Mouse (Mus musculus) midbrain, embryonic 13.5 days (tissue): Measurements from ENCODE around the gene Cntnap2. TPM values are rescaled to one million over a fixed set of nuclear protein-coding genes. Genes with fewer than 3 reads are reported as not detected.
A peak's percentile ranks its signal among the peaks of the same experiment; 100 is the strongest.

ENCODE experiments used
- ATAC-seq: fragments of 200-750 bp; cut with Nextera tagmentation; 2 replicates; pipeline ENCODE4 v1.8.0; 2017; ENCODE audit warnings: mild to moderate bottlenecking, moderate TSS enrichment, moderate library complexity
- H3K27ac ChIP-seq: fragments of 300-500 bp; sonication (generic); 2 replicates; pipeline ENCODE4 v1.5.1; 2015; ENCODE audit warnings: inconsistent platforms, mild to moderate bottlenecking, moderate library complexity
- H3K27me3 ChIP-seq: fragments of 300-500 bp; sonication (generic); 2 replicates; pipeline ENCODE4 v1.6.1; 2015; ENCODE audit warnings: mild to moderate bottlenecking, inconsistent platforms
- H3K36me3 ChIP-seq: fragments of 300-500 bp; sonication (generic); 2 replicates; pipeline ENCODE4 v1.6.1; 2015; ENCODE audit warnings: mild to moderate bottlenecking, inconsistent platforms
- H3K4me1 ChIP-seq: fragments of 300-500 bp; sonication (generic); replicated peaks from 2 replicates; pipeline ENCODE4 v1.6.1; 2015; ENCODE audit warnings: inconsistent platforms
- H3K4me2 ChIP-seq: fragments of 300-500 bp; sonication (generic); replicated peaks from 2 replicates; pipeline ENCODE4 v1.6.1; 2015; ENCODE audit warnings: moderate library complexity, mild to moderate bottlenecking, inconsistent platforms
- H3K4me3 ChIP-seq: fragments of 300-500 bp; sonication (generic); replicated peaks from 2 replicates; pipeline ENCODE4 v1.5.1; 2015; ENCODE audit warnings: mild to moderate bottlenecking, inconsistent platforms
- H3K9ac ChIP-seq: fragments of 300-500 bp; sonication (generic); replicated peaks from 2 replicates; pipeline ENCODE4 v1.6.1; 2015; ENCODE audit warnings: mild to moderate bottlenecking, inconsistent platforms
- H3K9me3 ChIP-seq: fragments of 300-500 bp; sonication (generic); 2 replicates; pipeline ENCODE4 v1.6.1; 2016; ENCODE audit warnings: mild to moderate bottlenecking, inconsistent platforms
- WGBS: fragments of 180-500 bp; shearing (Covaris S2); methylation state at CpG from one replicate; pipeline ENCODE4 v1.1.7; 2015; 5-methylcytosine and 5-hydroxymethylcytosine counted together
- polyA plus RNA-seq: library from polyadenylated mRNA; unstranded; fragments of >200 nt; fragmentation: Nextera tagmentation; extraction: Ambion mirVana; gene quantifications from 2 replicates; pipeline ENCODE4 v1.2.1, GENCODE M21; 2015

The Cntnap2 gene
- polyA plus RNA-seq, 1 experiment from 2014 or later = 72.9 TPM

- Histone ChIP-seq H3K4me2 (no peak overlapping the region), H3K9me3 (no peaks in the 10 kb centered on the region), H3K9ac (no peak overlapping the region), H3K36me3 (0 out of 2 replicates have a peak, but pooled peaks cover 7% of the 10 kb centered on the region), H3K4me3 (no peak overlapping the region), H3K4me1 (peaks cover 26% of the 10 kb centered on the region), H3K27ac (0 out of 2 replicates have a peak overlapping the region, but pooled peaks have one; percentile 27), H3K27me3 (no peaks in the 10 kb centered on the region)
- 69% methylated on average over 3 of the region's 3 CpGs for WGBS
- no peak for ATAC-seq
Measured at GRCm38 (mm10) chr6:47256918-47257506, 2197.9 kb downstream of the Cntnap2 start.

GRCm38 (mm10) chr6:47259626-47260114 lies 2200.5 kb downstream of the Cntnap2 start:
- 0 out of 2 replicates have a peak overlapping the region, but pooled peaks have one; percentile 1 for H3K9ac ChIP-seq

GRCm38 (mm10) chr6:47267236-47267635 lies 2208.1 kb downstream of the Cntnap2 start:
- 0 out of 2 replicates have a peak overlapping the region, but pooled peaks have one; percentile 14 for H3K27ac ChIP-seq
- 52% methylated on average over 3 of the region's 3 CpGs for WGBS
- peak; percentile 79 for ATAC-seq

More at GRCm38 (mm10) chr6:47259626-47260114, 2200.5 kb downstream of the Cntnap2 start:
- Histone ChIP-seq H3K36me3 (0 out of 2 replicates have a peak, but pooled peaks cover 7% of the 10 kb centered on the region), H3K4me1 (peaks cover 26% of the 10 kb centered on the region), H3K9me3 (no peaks in the 10 kb centered on the region), H3K4me2 (no peak overlapping the region), H3K27ac (peak overlapping the region; percentile 81), H3K4me3 (no peak overlapping the region), H3K27me3 (no peaks in the 10 kb centered on the region)
- 8% methylated on average over 3 of the region's 3 CpGs for WGBS
- peak; percentile 82 for ATAC-seq

GRCm38 (mm10) chr6:47269455-47269854 lies 2210.3 kb downstream of the Cntnap2 start:
- no peaks in the 10 kb centered on the region for H3K9me3 ChIP-seq
- no peak overlapping the region for H3K9ac ChIP-seq
- ATAC-seq = no peak
- H3K27ac ChIP-seq = no peak overlapping the region
- H3K27me3 ChIP-seq = 0 out of 2 replicates have a peak, but pooled peaks cover 2% of the 10 kb centered on the region
- no peak overlapping the region for H3K4me3 ChIP-seq
- 86% methylated on average over 3 of the region's 3 CpGs for WGBS
- H3K4me1 ChIP-seq = peaks cover 29% of the 10 kb centered on the region
- H3K4me2 ChIP-seq = no peak overlapping the region
- peaks cover 14% of the 10 kb centered on the region for H3K36me3 ChIP-seq

More at GRCm38 (mm10) chr6:47267236-47267635, 2208.1 kb downstream of the Cntnap2 start:
- 0 out of 2 replicates have a peak, but pooled peaks cover 2% of the 10 kb centered on the region for H3K27me3 ChIP-seq
- H3K9ac ChIP-seq = no peak overlapping the region
- H3K9me3 ChIP-seq = no peaks in the 10 kb centered on the region
- peaks cover 17% of the 10 kb centered on the region for H3K4me1 ChIP-seq
- H3K4me3 ChIP-seq = no peak overlapping the region
- peaks cover 13% of the 10 kb centered on the region for H3K36me3 ChIP-seq
- H3K4me2 ChIP-seq = no peak overlapping the region

GRCm38 (mm10) chr6:47271576-47271975 lies 2212.4 kb downstream of the Cntnap2 start:
- WGBS = 94% methylated on average over 3 of the region's 3 CpGs
- peaks cover 2% of the 10 kb centered on the region; the same call in 1 of the 2 replicates for H3K27me3 ChIP-seq
- H3K27ac ChIP-seq = no peak overlapping the region
- no peaks in the 10 kb centered on the region for H3K9me3 ChIP-seq
- H3K4me3 ChIP-seq = no peak overlapping the region
- H3K4me2 ChIP-seq = no peak overlapping the region
- H3K9ac ChIP-seq = no peak overlapping the region
- no peak for ATAC-seq
- peaks cover 18% of the 10 kb centered on the region for H3K36me3 ChIP-seq
- H3K4me1 ChIP-seq = peaks cover 28% of the 10 kb centered on the region

GRCm38 (mm10) chr6:47272606-47273575 lies 2213.7 kb downstream of the Cntnap2 start:
- H3K9ac ChIP-seq = no peak overlapping the region
- WGBS = 23% methylated on average over 8 of the region's 8 CpGs
- ATAC-seq = peak; percentile 82
- H3K36me3 ChIP-seq = peaks cover 18% of the 10 kb centered on the region
- peaks cover 2% of the 10 kb centered on the region; the same call in 1 of the 2 replicates for H3K27me3 ChIP-seq
- no peak overlapping the region for H3K4me3 ChIP-seq
- H3K27ac ChIP-seq = peak overlapping the region; percentile 84
- no peaks in the 10 kb centered on the region for H3K9me3 ChIP-seq
- H3K4me2 ChIP-seq = no peak overlapping the region; the same call in 1 of the 2 replicates
- peaks cover 28% of the 10 kb centered on the region for H3K4me1 ChIP-seq

GRCm38 (mm10) chr6:47275065-47275464 lies 2215.9 kb downstream of the Cntnap2 start:
- H3K36me3 ChIP-seq = peaks cover 18% of the 10 kb centered on the region
- H3K4me1 ChIP-seq = peaks cover 41% of the 10 kb centered on the region
- H3K4me2 ChIP-seq = no peak overlapping the region
- no peak for ATAC-seq
- no peak overlapping the region for H3K4me3 ChIP-seq
- no peak overlapping the region for H3K9ac ChIP-seq
- peaks cover 2% of the 10 kb centered on the region; the same call in 1 of the 2 replicates for H3K27me3 ChIP-seq
- 17% methylated on average over 2 of the region's 2 CpGs for WGBS
- H3K9me3 ChIP-seq = no peaks in the 10 kb centered on the region
- H3K27ac ChIP-seq = 0 out of 2 replicates have a peak overlapping the region, but pooled peaks have one; percentile 19

- peaks cover 5% of the 10 kb centered on the region; the same call in 1 of the 2 replicates for H3K36me3 ChIP-seq
- H3K4me3 ChIP-seq = no peak overlapping the region
- no peak overlapping the region for H3K9ac ChIP-seq
- ATAC-seq = peak; percentile 91
- peaks cover 35% of the 10 kb centered on the region for H3K4me1 ChIP-seq
- H3K9me3 ChIP-seq = no peaks in the 10 kb centered on the region
- 0% methylated on average over 1 of the region's 1 CpGs for WGBS
- H3K4me2 ChIP-seq = no peak overlapping the region
- no peaks in the 10 kb centered on the region; the same call in 1 of the 2 replicates for H3K27me3 ChIP-seq
- peak overlapping the region; percentile 69 for H3K27ac ChIP-seq
Measured at GRCm38 (mm10) chr6:47279183-47279582, 2220.0 kb downstream of the Cntnap2 start.

GRCm38 (mm10) chr6:47281584-47281983 lies 2222.4 kb downstream of the Cntnap2 start:
- Histone ChIP-seq H3K9me3 (no peaks in the 10 kb centered on the region), H3K4me2 (no peak overlapping the region), H3K4me1 (peaks cover 35% of the 10 kb centered on the region), H3K36me3 (no peaks in the 10 kb centered on the region), H3K9ac (no peak overlapping the region), H3K27ac (no peak overlapping the region), H3K27me3 (no peaks in the 10 kb centered on the region), H3K4me3 (no peak overlapping the region)
- no peak for ATAC-seq

- Histone ChIP-seq H3K4me1 (peaks cover 23% of the 10 kb centered on the region; the same call in 1 of the 2 replicates), H3K4me3 (no peak overlapping the region), H3K27me3 (no peaks in the 10 kb centered on the region), H3K4me2 (no peak overlapping the region), H3K27ac (peak overlapping the region; percentile 2; the same call in 1 of the 2 replicates), H3K9ac (no peak overlapping the region), H3K36me3 (no peaks in the 10 kb centered on the region), H3K9me3 (no peaks in the 10 kb centered on the region)
- no peak for ATAC-seq
- WGBS = 66% methylated on average over 2 of the region's 2 CpGs
Measured at GRCm38 (mm10) chr6:47284794-47285193, 2225.6 kb downstream of the Cntnap2 start.

- peaks cover 23% of the 10 kb centered on the region; the same call in 1 of the 2 replicates for H3K4me1 ChIP-seq
- H3K27me3 ChIP-seq = no peaks in the 10 kb centered on the region
- peak; percentile 35 for ATAC-seq
- no peaks in the 10 kb centered on the region for H3K9me3 ChIP-seq
- no peak overlapping the region for H3K27ac ChIP-seq
- H3K4me3 ChIP-seq = no peak overlapping the region
- no peak overlapping the region for H3K9ac ChIP-seq
- WGBS = 78% methylated on average over 1 of the region's 1 CpGs
- no peaks in the 10 kb centered on the region for H3K36me3 ChIP-seq
- H3K4me2 ChIP-seq = no peak overlapping the region
Measured at GRCm38 (mm10) chr6:47285742-47286141, 2226.6 kb downstream of the Cntnap2 start.
